Mouse (Mus musculus) neural tube, embryonic 11.5 days (tissue): Measurements from ENCODE around the gene Pnn. TPM values are rescaled to one million over a fixed set of nuclear protein-coding genes. Genes with fewer than 3 reads are reported as not detected.

Source experiments
- polyA plus RNA-seq: library from polyadenylated mRNA; unstranded; fragments of >200 nt; fragmentation: Nextera tagmentation; extraction: Ambion mirVana; gene quantifications from 2 replicates; pipeline ENCODE4 v1.2.1, GENCODE M21; 2014

The Pnn gene
- polyA plus RNA-seq, 1 experiment from 2014 or later = 96.0 TPM

Other genes with a start within 250 kb of the Pnn start
- 105 and 109 TPM in 2 replicates for gene Sec23a, start 54.9 kb upstream of the Pnn start, polyA plus RNA-seq
- gene Gemin2, start 53.5 kb upstream of the Pnn start, polyA plus RNA-seq = 21.8 and 26.2 TPM in 2 replicates
- 73.2 and 74.9 TPM in 2 replicates for gene Trappc6b, start 5.4 kb upstream of the Pnn start, polyA plus RNA-seq
- gene Mia2, start 28.9 kb downstream of the Pnn start, polyA plus RNA-seq = 55.1 and 58.1 TPM in 2 replicates
- 9.8 and 10.5 TPM in 2 replicates for gene Fbxo33, start 152.8 kb downstream of the Pnn start, polyA plus RNA-seq